Comparison of ENCODE assay signal across 17 mouse cellular contexts in the genomic region with DNA sequence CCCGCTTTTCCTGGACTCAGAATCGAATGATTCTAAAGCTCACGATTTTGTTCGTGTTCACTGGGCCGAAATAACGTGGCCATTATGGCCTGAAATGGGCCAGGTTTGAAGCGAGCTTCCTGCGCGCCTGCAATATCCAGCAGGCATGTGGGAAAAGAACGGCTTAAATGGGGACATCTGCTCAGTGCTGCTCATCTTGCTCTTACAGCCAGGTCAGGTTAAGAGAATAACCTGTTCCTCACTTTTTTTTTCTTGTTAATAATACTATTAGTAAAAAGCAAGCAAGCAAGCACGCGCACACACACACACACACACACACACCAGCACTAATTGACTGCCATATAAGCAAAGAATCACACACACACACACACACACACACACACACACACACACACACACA. TPM values are rescaled to one million over a fixed set of nuclear protein-coding genes. Genes with fewer than 3 reads are reported as not detected.
DNase-seq lines count a peak whose midpoint lies in the region; ATAC-seq and TF ChIP-seq lines count a peak whose summit lies in the region.
"Had no signal": no experiment of that assay in that cellular context is flagged by ENCODE, and none has a peak within 500 bp of the region (broad histone marks: within the 10 kb centered on the region; RNA-seq: fewer than 3 reads in every experiment).

No protein-coding gene starts in this region.

- no peak for ATAC-seq in midbrain, postnatal 0 days (ENCODE audit: low FRiP score)
- ATAC-seq in forebrain, embryonic 14.5 days = peak; percentile 73
- no peak for ATAC-seq in kidney, embryonic 14.5 days (ENCODE audit: low FRiP score, low TSS enrichment)

- peaks cover 100% of the 10 kb centered on the region for H3K27me3 ChIP-seq in midbrain, embryonic 10.5 days (ENCODE audit: low read depth, poor library complexity, severe bottlenecking)
- H3K27me3 ChIP-seq in midbrain, postnatal 0 days (ENCODE audit: insufficient read depth, low read length) = peaks cover 82% of the 10 kb centered on the region
- peaks cover 50% of the 10 kb centered on the region for H3K27me3 ChIP-seq in forebrain, embryonic 14.5 days (replicated peaks; ENCODE audit: control insufficient read depth, insufficient read depth, low read length)
- H3K27me3 ChIP-seq in kidney, embryonic 14.5 days (ENCODE audit: control insufficient read depth, insufficient read depth, low read length) = peaks cover 93% of the 10 kb centered on the region

- H3K4me2 ChIP-seq in midbrain, postnatal 0 days (ENCODE audit: low read depth, low read length, poor library complexity, severe bottlenecking) = no peak overlapping the region
- peak overlapping the region; percentile 33; the same call in 1 of the 2 replicates for H3K4me2 ChIP-seq in forebrain, embryonic 14.5 days (ENCODE audit: low read length)
- no peak overlapping the region for H3K4me2 ChIP-seq in kidney, embryonic 14.5 days (replicated peaks; ENCODE audit: low read depth, low read length)
- H3K4me2 ChIP-seq: hindbrain, embryonic 15.5 days; liver, embryonic 13.5 days had no signal

- TF ChIP-seq POLR2A in olfactory bulb, adult 2 months (IDR thresholded peaks at IDR 0.05; ENCODE audit: insufficient read depth, low read depth, low read length) = no peak

- 2% methylated on average over 12 of the region's 12 CpGs for WGBS in midbrain, embryonic 10.5 days
- 5% methylated on average over 12 of the region's 12 CpGs for WGBS in midbrain, postnatal 0 days
- WGBS in forebrain, embryonic 14.5 days = under 1% methylated on average over 12 of the region's 12 CpGs
- 9% methylated on average over 12 of the region's 12 CpGs for WGBS in olfactory bulb, adult 2 months
- 2% methylated on average over 12 of the region's 12 CpGs for WGBS in kidney, embryonic 14.5 days

- H3K36me3 ChIP-seq in midbrain, embryonic 10.5 days = no peaks in the 10 kb centered on the region
- H3K36me3 ChIP-seq in midbrain, postnatal 0 days (ENCODE audit: insufficient read depth, low read length) = no peaks in the 10 kb centered on the region
- no peaks in the 10 kb centered on the region for H3K36me3 ChIP-seq in forebrain, embryonic 14.5 days (ENCODE audit: control insufficient read depth, insufficient read depth, low read length)
- H3K36me3 ChIP-seq in kidney, embryonic 14.5 days (ENCODE audit: control insufficient read depth, insufficient read depth, low read length) = no peaks in the 10 kb centered on the region
- H3K36me3 ChIP-seq: hindbrain, embryonic 15.5 days; liver, embryonic 13.5 days had no signal

- peak overlapping the region; percentile 38 for H3K4me3 ChIP-seq in midbrain, embryonic 10.5 days
- no peak overlapping the region for H3K4me3 ChIP-seq in midbrain, postnatal 0 days (ENCODE audit: low read depth, low read length)
- no peak overlapping the region for H3K4me3 ChIP-seq in forebrain, embryonic 14.5 days (ENCODE audit: low read depth, low read length)
- H3K4me3 ChIP-seq in olfactory bulb, adult 2 months (ENCODE audit: insufficient read depth, low read depth, low read length) = no peak overlapping the region
- H3K4me3 ChIP-seq in kidney, embryonic 14.5 days (ENCODE audit: low read length) = no peak overlapping the region
- H3K4me3 ChIP-seq: gastrocnemius, adult 2 months; hindbrain, embryonic 15.5 days; liver, embryonic 13.5 days had no signal

- TF ChIP-seq CTCF in midbrain, postnatal 0 days (IDR thresholded peaks at IDR 0.05) = no peak
- TF ChIP-seq CTCF in olfactory bulb, adult 2 months (IDR thresholded peaks at IDR 0.05; ENCODE audit: insufficient read depth, low read depth, low read length) = no peak

- DNase-seq in midbrain, embryonic 10.5 days (ENCODE audit: low spot score) = no peak
- DNase-seq in midbrain, postnatal 0 days (ENCODE audit: low spot score) = no peak
- peak; percentile 53 for DNase-seq in embryo, embryonic 9.5 days (ENCODE audit: extremely low spot score)
- DNase-seq in forebrain, embryonic 14.5 days (ENCODE audit: low spot score) = peak; percentile 88
- DNase-seq in lung, postnatal 25 days (ENCODE audit: low spot score) = no peak
- DNase-seq: adrenal gland, adult 8-10 months; gastrocnemius, adult 2 months; heart, adult 11 months; kidney, adult 18-20 months; kidney, postnatal 4 days; liver, embryonic 13.5 days; lung, postnatal 10 days had no signal

- H3K9ac ChIP-seq in midbrain, postnatal 0 days (replicated peaks; ENCODE audit: low read length, poor library complexity, severe bottlenecking) = no peak overlapping the region
- H3K9ac ChIP-seq in forebrain, embryonic 14.5 days (ENCODE audit: low read length) = no peak overlapping the region
- no peak overlapping the region for H3K9ac ChIP-seq in kidney, embryonic 14.5 days (ENCODE audit: low read depth, low read length)
- H3K9ac ChIP-seq: hindbrain, embryonic 15.5 days; liver, embryonic 13.5 days had no signal

- H3K9me3 ChIP-seq in midbrain, embryonic 10.5 days (replicated peaks) = no peaks in the 10 kb centered on the region
- no peaks in the 10 kb centered on the region for H3K9me3 ChIP-seq in midbrain, postnatal 0 days (ENCODE audit: low read length)
- no peaks in the 10 kb centered on the region for H3K9me3 ChIP-seq in forebrain, embryonic 14.5 days (replicated peaks; ENCODE audit: control insufficient read depth, low read length)
- no peaks in the 10 kb centered on the region for H3K9me3 ChIP-seq in kidney, embryonic 14.5 days (ENCODE audit: control insufficient read depth, low read length)
- H3K9me3 ChIP-seq: hindbrain, embryonic 15.5 days; liver, embryonic 13.5 days had no signal

- H3K4me1 ChIP-seq in midbrain, embryonic 10.5 days = peaks cover 97% of the 10 kb centered on the region
- no peaks in the 10 kb centered on the region for H3K4me1 ChIP-seq in midbrain, postnatal 0 days (ENCODE audit: insufficient read depth, low read length)
- H3K4me1 ChIP-seq in forebrain, embryonic 14.5 days (ENCODE audit: control insufficient read depth, insufficient read depth, low read length) = peaks cover 11% of the 10 kb centered on the region; the same call in 1 of the 2 replicates
- H3K4me1 ChIP-seq in olfactory bulb, adult 2 months (ENCODE audit: control insufficient read depth, insufficient read depth, low read length) = peaks cover 4% of the 10 kb centered on the region; the same call in 1 of the 2 replicates
- no peaks in the 10 kb centered on the region for H3K4me1 ChIP-seq in kidney, embryonic 14.5 days (ENCODE audit: control insufficient read depth, insufficient read depth, low read length)
- H3K4me1 ChIP-seq: liver, embryonic 13.5 days had no signal

- peak overlapping the region; percentile 38; the same call in 1 of the 2 replicates for H3K27ac ChIP-seq in midbrain, embryonic 10.5 days (replicated peaks)
- no peak overlapping the region for H3K27ac ChIP-seq in midbrain, postnatal 0 days (ENCODE audit: low read depth, low read length)
- H3K27ac ChIP-seq in forebrain, embryonic 14.5 days (ENCODE audit: low read depth, low read length) = no peak overlapping the region
- H3K27ac ChIP-seq in olfactory bulb, adult 2 months (ENCODE audit: insufficient read depth, low read depth, low read length) = peak overlapping the region; percentile 74
- H3K27ac ChIP-seq in kidney, embryonic 14.5 days (ENCODE audit: low read depth, low read length) = no peak overlapping the region
- H3K27ac ChIP-seq: gastrocnemius, adult 2 months; hindbrain, embryonic 15.5 days; liver, embryonic 13.5 days had no signal

RNA-seq across cellular contexts. Expression of gene Sp8, which starts 5.3 kb away (rescaled TPM):
- polyA plus RNA-seq in midbrain, embryonic 10.5 days (2016; fragmentation: Nextera tagmentation; extraction: Ambion mirVana) = 12.2 and 12.6 TPM in 2 replicates
- 1.9 and 2.7 TPM in 2 replicates for total RNA-seq in midbrain, postnatal 0 days (2014; rRNA removed)
- polyA plus RNA-seq in midbrain, postnatal 0 days (2015; fragmentation: Nextera tagmentation; extraction: Ambion mirVana) = 0.90 and 1.8 TPM in 2 replicates
- polyA plus RNA-seq in forebrain, embryonic 14.5 days (2014; fragmentation: Nextera tagmentation; extraction: Ambion mirVana) = 10.6 and 11.3 TPM in 2 replicates
- polyA plus RNA-seq in olfactory bulb, adult 2 months (2012; ENCODE audit: insufficient read depth, insufficient read length, low replicate concordance, missing spikeins) = not detected in 2 replicates
- polyA plus RNA-seq in kidney, embryonic 14.5 days (2014; fragmentation: Nextera tagmentation; extraction: Ambion mirVana) = not detected in 2 replicates
- total RNA-seq: adrenal gland, adult 8-10 months; gastrocnemius, adult 2 months had no signal
- polyA plus RNA-seq: heart, embryonic 14.5 days; liver, embryonic 13.5 days; testis, adult 2 months had no signal

Comparison
In these comparisons a context has a peak if more than half of its experiments do, and no peak if none do; other contexts are left out.
1. H3K27ac ChIP-seq: peak in midbrain, embryonic 10.5 days (single experiment) and olfactory bulb, adult 2 months (single experiment); none in midbrain, postnatal 0 days (single experiment), forebrain, embryonic 14.5 days (single experiment) and kidney, embryonic 14.5 days (single experiment).
2. DNase-seq: peak in embryo, embryonic 9.5 days (single experiment) and forebrain, embryonic 14.5 days (single experiment); none in midbrain, embryonic 10.5 days (single experiment), midbrain, postnatal 0 days (single experiment) and lung, postnatal 25 days (single experiment).